Mouse (Mus musculus) CH12.LX (cell line): ENCODE results near the gene Fam19a2. TPM values are rescaled to one million over a fixed set of nuclear protein-coding genes. Genes with fewer than 3 reads are reported as not detected.

Source experiments
- DNase-seq: peaks from one replicate; pipeline ENCODE4 v3.0.0-alpha.2; 2013; ENCODE audit errors: extremely low read depth
- H3K27ac ChIP-seq: 2 replicates; pipeline ENCODE4 v1.5.1; 2012; ENCODE audit warnings: low read depth, mild to moderate bottlenecking, control low read depth, moderate library complexity; ENCODE audit not compliant: insufficient read depth
- H3K27me3 ChIP-seq: replicated peaks from 2 replicates; pipeline ENCODE3; 2012; ENCODE audit warnings: inconsistent platforms
- H3K36me3 ChIP-seq, 2 experiments: replicated peaks in 1 of 2; 2 replicates each; pipeline versions ENCODE3 to v1.6.1; 2012; ENCODE audit warnings: inconsistent platforms in 1 of 2, low read length in 1 of 2, mild to moderate bottlenecking in 1 of 2, mixed read lengths in 1 of 2, moderate library complexity in 1 of 2; ENCODE audit not compliant: control insufficient read depth in 1 of 2, insufficient read depth in 1 of 2
- H3K4me1 ChIP-seq, 2 experiments: 2 replicates each; pipeline ENCODE4 v1.6.1; 2012; ENCODE audit warnings: inconsistent platforms in 1 of 2, moderate library complexity in 1 of 2; ENCODE audit not compliant: insufficient read depth in 2 of 2, control insufficient read depth in 1 of 2
- H3K4me2 ChIP-seq: 2 replicates; pipeline ENCODE4 v1.6.1; 2012; ENCODE audit warnings: low read depth, mild to moderate bottlenecking, control low read depth; ENCODE audit not compliant: poor library complexity, insufficient read depth, severe bottlenecking
- H3K4me3 ChIP-seq, 3 experiments: fragments of 150-350 bp in 1 of 3; sonication (generic) in 1 of 3; replicated peaks in 1 of 3; 2 replicates each; pipeline versions ENCODE3 to v1.5.1; 2011 to 2012; ENCODE audit warnings: low read depth in 2 of 3, low read length in 2 of 3, mild to moderate bottlenecking in 2 of 3, moderate library complexity in 2 of 3, control low read depth in 1 of 3, improper control_type of control experiment in 1 of 3, inconsistent platforms in 1 of 3, mixed read lengths in 1 of 3; ENCODE audit not compliant: poor library complexity in 1 of 3
- H3K79me2 ChIP-seq: replicated peaks from 2 replicates; pipeline ENCODE4 v1.6.1; 2012; ENCODE audit warnings: mild to moderate bottlenecking, moderate library complexity; ENCODE audit not compliant: control insufficient read depth, poor library complexity, insufficient read depth, severe bottlenecking; ENCODE audit errors: extremely low read depth
- H3K9ac ChIP-seq: 2 replicates; pipeline ENCODE4 v1.6.1; 2012; ENCODE audit warnings: low read depth, mild to moderate bottlenecking, control low read depth, moderate library complexity; ENCODE audit not compliant: insufficient read depth
- H3K9me3 ChIP-seq: replicated peaks from 2 replicates; pipeline ENCODE3; 2012; ENCODE audit warnings: low read length, inconsistent platforms, mixed read lengths
- CHD1 ChIP-seq: IDR thresholded peaks from 2 replicates; pipeline ENCODE4 v1.6.1; 2012; ENCODE audit warnings: low read depth, low read length, improper control_type of control experiment, inconsistent platforms
- CHD2 ChIP-seq: IDR thresholded peaks from 2 replicates; pipeline ENCODE4 v1.6.1; 2011; ENCODE audit warnings: low read length, improper control_type of control experiment
- CTCF ChIP-seq, 2 experiments: IDR thresholded peaks in 1 of 2; conservative IDR thresholded peaks in 1 of 2; 2 replicates each; pipeline ENCODE4 v1.5.1; 2011 to 2012; ENCODE audit warnings: low read depth in 2 of 2, low read length in 2 of 2, improper control_type of control experiment in 1 of 2, inconsistent platforms in 1 of 2, mild to moderate bottlenecking in 1 of 2, moderate library complexity in 1 of 2
- ELF1 ChIP-seq: IDR thresholded peaks from 2 replicates; pipeline ENCODE4 v1.6.1; 2014; ENCODE audit warnings: low read depth, mild to moderate bottlenecking, inconsistent platforms, low read length, improper control_type of control experiment
- ETS1 ChIP-seq: conservative IDR thresholded peaks from 2 replicates; pipeline ENCODE4 v1.6.1; 2012; ENCODE audit warnings: low read depth, mild to moderate bottlenecking, inconsistent platforms, low read length, improper control_type of control experiment, moderate library complexity
- JUN ChIP-seq: IDR thresholded peaks from 2 replicates; pipeline ENCODE4 v1.6.1; 2011; ENCODE audit warnings: low read depth, mild to moderate bottlenecking, low read length, improper control_type of control experiment, moderate library complexity; ENCODE audit not compliant: insufficient read depth
- JUND ChIP-seq: conservative IDR thresholded peaks from 2 replicates; pipeline ENCODE4 v1.6.1; 2011; ENCODE audit warnings: low read depth, low read length, improper control_type of control experiment
- MAFK ChIP-seq: IDR thresholded peaks from 2 replicates; pipeline ENCODE4 v1.6.1; 2011; ENCODE audit warnings: low read length, improper control_type of control experiment; ENCODE audit not compliant: insufficient replicate concordance
- MAZ ChIP-seq: IDR thresholded peaks from 2 replicates; pipeline ENCODE4 v1.6.1; 2012; ENCODE audit warnings: low read depth, mild to moderate bottlenecking, inconsistent platforms, low read length, improper control_type of control experiment, moderate library complexity
- MEF2A ChIP-seq: IDR thresholded peaks from 2 replicates; pipeline ENCODE4 v1.6.1; 2014; ENCODE audit warnings: low read depth, mild to moderate bottlenecking, inconsistent platforms, low read length, improper control_type of control experiment, borderline replicate concordance
- MXI1 ChIP-seq: IDR thresholded peaks from 2 replicates; pipeline ENCODE4 v1.6.1; 2011; ENCODE audit warnings: mild to moderate bottlenecking, low read depth, low read length, improper control_type of control experiment
- NELFE ChIP-seq: IDR thresholded peaks from 2 replicates; pipeline ENCODE4 v1.6.1; 2011; ENCODE audit warnings: low read depth, low read length, improper control_type of control experiment
- PAX5 ChIP-seq: IDR thresholded peaks from 2 replicates; pipeline ENCODE4 v1.6.1; 2012; ENCODE audit warnings: low read length, inconsistent platforms, mixed read lengths
- POLR2A ChIP-seq: IDR thresholded peaks from 2 replicates; pipeline ENCODE4 v1.6.1; 2011; ENCODE audit warnings: low read depth, mild to moderate bottlenecking, improper control_type of control experiment, low read length
- POLR2AphosphoS2 ChIP-seq: IDR thresholded peaks from 2 replicates; pipeline ENCODE4 v1.6.1; 2011; ENCODE audit warnings: low read depth, low read length, improper control_type of control experiment
- RAD21 ChIP-seq: IDR thresholded peaks from 2 replicates; pipeline ENCODE4 v1.6.1; 2011; ENCODE audit warnings: low read depth, mild to moderate bottlenecking, low read length, improper control_type of control experiment, moderate library complexity
- RCOR1 ChIP-seq: conservative IDR thresholded peaks from 2 replicates; pipeline ENCODE4 v1.6.1; 2012; ENCODE audit warnings: low read depth, mild to moderate bottlenecking, inconsistent platforms, low read length, improper control_type of control experiment
- SIN3A ChIP-seq: IDR thresholded peaks from 2 replicates; pipeline ENCODE4 v1.6.1; 2012; ENCODE audit warnings: low read length, improper control_type of control experiment, inconsistent platforms
- TCF12 ChIP-seq: IDR thresholded peaks from 2 replicates; pipeline ENCODE4 v1.6.1; 2014; ENCODE audit warnings: low read depth, mild to moderate bottlenecking, inconsistent platforms, low read length, improper control_type of control experiment
- UBTF ChIP-seq: IDR thresholded peaks from 2 replicates; pipeline ENCODE4 v1.6.1; 2012; ENCODE audit warnings: low read depth, mild to moderate bottlenecking, inconsistent platforms, low read length, improper control_type of control experiment, moderate library complexity
- USF1 ChIP-seq: IDR thresholded peaks from 2 replicates; pipeline ENCODE4 v1.6.1; 2014; ENCODE audit warnings: low read depth, mild to moderate bottlenecking, inconsistent platforms, low read length, improper control_type of control experiment
- USF2 ChIP-seq: conservative IDR thresholded peaks from 2 replicates; pipeline ENCODE4 v1.6.1; 2011; ENCODE audit warnings: low read depth, low read length, improper control_type of control experiment
- ZC3H11A ChIP-seq: IDR thresholded peaks from 2 replicates; pipeline ENCODE4 v1.6.1; 2012; ENCODE audit warnings: low read depth, mild to moderate bottlenecking, inconsistent platforms, low read length, improper control_type of control experiment
- ZKSCAN1 ChIP-seq: IDR thresholded peaks from 2 replicates; pipeline ENCODE4 v1.6.1; 2012; ENCODE audit warnings: low read depth, inconsistent platforms, low read length, improper control_type of control experiment, borderline replicate concordance
- ZNF384 ChIP-seq: IDR thresholded peaks from 2 replicates; pipeline ENCODE4 v1.6.1; 2012; ENCODE audit warnings: low read depth, low read length, improper control_type of control experiment, inconsistent platforms
- dilution Hi-C: fragments of 300-500 bp; cut with MboI; formaldehyde crosslinking; loops from 2 replicates; pipeline ENCODE4 v1.14.3; 2020; ENCODE audit warnings: low sequenced_read_pairs; ENCODE audit not compliant: extremely low pct_unique_long_range_greater_than_20kb, extremely low pct_ligation_motif_present
- in situ Hi-C: fragments of 300-500 bp; cut with MboI; formaldehyde crosslinking; loops from 3 replicates; pipeline ENCODE4 v1.14.3; 2019; ENCODE audit warnings: low sequenced_read_pairs, low pct_ligation_motif_present, low pct_unique_long_range_greater_than_20kb, mixed read lengths
- polyA plus RNA-seq: library from polyadenylated mRNA; unstranded; fragments of >175 nt; gene quantifications from 2 replicates; pipeline ENCODE4 v1.2.1, GENCODE M21; 2012; ENCODE audit warnings: low read depth; ENCODE audit not compliant: insufficient read length
- total RNA-seq, 2 experiments: library from RNA; depleted of rRNA; stranded (reverse); fragments of 300-350 nt in 1 of 2; fragments of >200 nt in 1 of 2; gene quantifications; 2 replicates each; pipeline ENCODE4 v1.2.3; 2012 to 2014

Gene Fam19a2
- total and polyA plus RNA-seq, 3 experiments: not detected

DNA sequence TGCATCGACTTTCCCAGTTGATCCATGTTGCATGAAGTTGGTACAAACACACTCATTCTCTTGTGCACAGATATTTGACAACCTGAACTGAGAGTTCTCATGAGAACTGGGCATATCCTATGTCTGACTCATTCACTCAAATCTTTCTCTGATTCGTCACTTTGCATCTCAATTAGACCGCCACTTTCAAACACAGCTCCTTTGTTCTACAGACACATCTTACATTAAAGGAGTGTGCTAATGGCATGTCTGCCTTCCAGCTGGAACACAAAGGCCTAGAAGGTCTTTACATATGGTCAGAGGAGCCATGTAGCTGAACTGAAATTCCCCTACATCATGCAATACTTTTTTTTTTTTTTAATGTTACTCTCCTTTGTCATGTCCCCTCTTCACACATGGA, 333.3 kb downstream of the Fam19a2 start:
- Histone ChIP-seq H3K79me2 (no peaks in the 10 kb centered on the region), H3K27ac (no peak overlapping the region), H3K4me3 (no peak overlapping the region), H3K27me3 (no peaks in the 10 kb centered on the region), H3K9ac (no peak overlapping the region), H3K9me3 (peaks cover 33% of the 10 kb centered on the region), H3K36me3 (no peaks in the 10 kb centered on the region), H3K4me1 (no peaks in the 10 kb centered on the region), H3K4me2 (no peak overlapping the region)
- DNase-seq: no peak
- TF ChIP-seq MEF2A (no peak), JUND (no peak), CHD1 (no peak), ZNF384 (no peak), MXI1 (no peak), ELF1 (no peak), USF2 (no peak)
- dilution Hi-C loops (no loop called here), in situ Hi-C loops (no loop called here)

DNA sequence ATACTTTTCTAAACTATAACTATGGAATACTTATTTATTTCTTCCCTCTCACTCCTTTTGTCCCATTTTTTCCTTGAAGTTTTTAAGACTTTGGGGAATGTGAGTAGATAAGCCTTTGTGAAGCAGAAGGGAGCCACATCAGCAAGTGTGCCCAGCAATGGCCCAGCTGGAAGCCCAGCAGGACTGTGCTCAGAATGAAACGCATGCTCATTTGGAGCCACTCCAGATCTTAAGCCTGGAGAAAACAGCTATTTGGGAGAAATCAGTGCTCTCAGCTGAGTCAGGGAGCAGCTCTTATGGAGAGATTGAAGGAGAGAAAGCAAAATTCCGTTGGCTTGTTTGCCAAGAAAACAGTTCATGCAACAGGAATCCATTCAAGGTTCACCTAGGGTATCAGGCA, 341.9 kb downstream of the Fam19a2 start:
- TF ChIP-seq ZKSCAN1 (no peak), MEF2A (no peak), NELFE (no peak), POLR2AphosphoS2 (no peak), USF2 (no peak), CTCF (conservative IDR thresholded peaks at IDR 0.05 in 1 of 2, IDR thresholded peaks at IDR 0.05 in 1 of 2; ENCODE audit: low read depth in 2 of 2, low read length in 2 of 2) (no peak), TCF12 (no peak), CHD2 (no peak)
- in situ Hi-C loops (no loop called here), dilution Hi-C loops (no loop called here)
- no peaks in the 10 kb centered on the region for H3K79me2 ChIP-seq
- H3K9me3 ChIP-seq: peaks cover 19% of the 10 kb centered on the region
- H3K4me3 ChIP-seq: no peak overlapping the region
- no peaks in the 10 kb centered on the region for H3K36me3 ChIP-seq
- no peak overlapping the region for H3K27ac ChIP-seq
- no peak overlapping the region for H3K9ac ChIP-seq
- no peaks in the 10 kb centered on the region for H3K4me1 ChIP-seq
- no peak overlapping the region for H3K4me2 ChIP-seq
- H3K27me3 ChIP-seq: no peaks in the 10 kb centered on the region
- no peak for DNase-seq

DNA sequence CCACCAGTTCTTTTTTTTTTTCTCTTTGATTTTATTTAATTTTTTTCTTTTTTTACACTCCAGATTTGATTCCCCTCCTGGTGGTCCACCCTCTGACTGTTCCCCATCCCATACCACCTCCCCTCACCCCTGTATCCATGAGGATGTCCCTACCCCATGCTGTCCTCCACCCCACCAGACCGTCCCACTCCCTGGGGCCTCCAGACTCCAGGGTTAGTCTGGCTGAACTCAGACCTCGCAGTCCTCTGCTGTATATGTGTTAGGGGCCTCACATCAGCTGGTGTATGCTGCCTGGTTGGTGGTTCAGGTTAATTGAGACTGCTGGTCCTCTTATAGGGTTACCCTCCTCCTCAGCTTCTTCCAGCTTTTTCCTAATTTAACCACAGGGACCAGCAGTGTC, 362.9 kb downstream of the Fam19a2 start:
- DNase-seq: no peak
- no peaks in the 10 kb centered on the region for H3K79me2 ChIP-seq
- no peak overlapping the region for H3K9ac ChIP-seq
- no peaks in the 10 kb centered on the region for H3K36me3 ChIP-seq
- H3K9me3 ChIP-seq: peaks cover 50% of the 10 kb centered on the region
- no peaks in the 10 kb centered on the region for H3K27me3 ChIP-seq
- no peak overlapping the region for H3K4me2 ChIP-seq
- dilution Hi-C loops: no loop called here
- no peak overlapping the region for H3K27ac ChIP-seq
- no peaks in the 10 kb centered on the region for H3K4me1 ChIP-seq
- in situ Hi-C loops: no loop called here
- H3K4me3 ChIP-seq: no peak overlapping the region
- TF ChIP-seq MAZ: no peak
- TF ChIP-seq MEF2A: no peak
- no peak for TF ChIP-seq ETS1
- TF ChIP-seq MAFK: no peak
- TF ChIP-seq CTCF (conservative IDR thresholded peaks at IDR 0.05 in 1 of 2, IDR thresholded peaks at IDR 0.05 in 1 of 2; ENCODE audit: low read depth in 2 of 2, low read length in 2 of 2): no peak
- TF ChIP-seq POLR2A: no peak
- no peak for TF ChIP-seq PAX5
- no peak for TF ChIP-seq RAD21
- TF ChIP-seq SIN3A: no peak
- TF ChIP-seq USF1: no peak
- no peak for TF ChIP-seq MXI1
- no peak for TF ChIP-seq UBTF
- TF ChIP-seq RCOR1: no peak
- TF ChIP-seq JUN: no peak
- TF ChIP-seq NELFE: no peak
- TF ChIP-seq ZNF384: no peak
- TF ChIP-seq JUND: no peak
- TF ChIP-seq TCF12: no peak
- no peak for TF ChIP-seq ELF1
- TF ChIP-seq ZC3H11A: no peak
